Mouse (Mus musculus) neural tube, embryonic 11.5 days (tissue): ENCODE measurements around the gene Mecom. TPM values are rescaled to one million over a fixed set of nuclear protein-coding genes. Genes with fewer than 3 reads are reported as not detected.
A peak's percentile ranks its signal among the peaks of the same experiment; 100 is the strongest.

Experiments
- ATAC-seq: fragments of 200-750 bp; cut with Nextera tagmentation; 2 replicates; pipeline ENCODE4 v1.8.0; 2017; ENCODE audit warnings: moderate number of reproducible peaks, mild to moderate bottlenecking, moderate TSS enrichment, moderate library complexity; ENCODE audit not compliant: insufficient read depth, low FRiP score, low TSS enrichment
- DNase-seq: peaks from one replicate; pipeline ENCODE4 v3.0.0-alpha.2; 2015; ENCODE audit warnings: low spot score
- H3K27ac ChIP-seq: fragments of 300-500 bp; sonication (generic); 2 replicates; pipeline ENCODE4 v1.5.1; 2014; ENCODE audit warnings: low read depth, mild to moderate bottlenecking, low read length
- H3K27me3 ChIP-seq: fragments of 300-500 bp; sonication (generic); 2 replicates; pipeline ENCODE4 v1.6.1; 2014; ENCODE audit warnings: mild to moderate bottlenecking, low read length, mixed read lengths; ENCODE audit not compliant: control insufficient read depth, insufficient read depth
- H3K36me3 ChIP-seq: fragments of 300-500 bp; sonication (generic); 2 replicates; pipeline ENCODE4 v1.6.1; 2014; ENCODE audit warnings: mild to moderate bottlenecking, low read length, moderate library complexity, mixed read lengths; ENCODE audit not compliant: control insufficient read depth, insufficient read depth
- H3K4me1 ChIP-seq: fragments of 300-500 bp; sonication (generic); 2 replicates; pipeline ENCODE4 v1.6.1; 2014; ENCODE audit warnings: low read length, mixed read lengths; ENCODE audit not compliant: control insufficient read depth, insufficient read depth
- H3K4me2 ChIP-seq: fragments of 300-500 bp; sonication (generic); 2 replicates; pipeline ENCODE4 v1.6.1; 2014; ENCODE audit warnings: low read depth, mild to moderate bottlenecking, moderate library complexity
- H3K4me3 ChIP-seq: fragments of 300-500 bp; sonication (generic); 2 replicates; pipeline ENCODE4 v1.5.1; 2014; ENCODE audit warnings: low read depth, low read length
- H3K9ac ChIP-seq: fragments of 300-500 bp; sonication (generic); 2 replicates; pipeline ENCODE4 v1.6.1; 2014; ENCODE audit warnings: mild to moderate bottlenecking, low read length
- H3K9me3 ChIP-seq: fragments of 300-500 bp; sonication (generic); 2 replicates; pipeline ENCODE4 v1.6.1; 2016; ENCODE audit warnings: low read length; ENCODE audit not compliant: control insufficient read depth
- WGBS: fragments of 180-500 bp; shearing (Covaris S2); extraction: QIAGEN DNeasy Blood & Tissue Kit; methylation state at CpG from one replicate; pipeline ENCODE4 v1.1.7; 2014; 5-methylcytosine and 5-hydroxymethylcytosine counted together
- polyA plus RNA-seq: library from polyadenylated mRNA; unstranded; fragments of >200 nt; fragmentation: Nextera tagmentation; extraction: Ambion mirVana; gene quantifications from 2 replicates; pipeline ENCODE4 v1.2.1, GENCODE M21; 2014

Gene Mecom
- polyA plus RNA-seq, 1 experiment from 2014 or later = 31.8 TPM

DNA sequence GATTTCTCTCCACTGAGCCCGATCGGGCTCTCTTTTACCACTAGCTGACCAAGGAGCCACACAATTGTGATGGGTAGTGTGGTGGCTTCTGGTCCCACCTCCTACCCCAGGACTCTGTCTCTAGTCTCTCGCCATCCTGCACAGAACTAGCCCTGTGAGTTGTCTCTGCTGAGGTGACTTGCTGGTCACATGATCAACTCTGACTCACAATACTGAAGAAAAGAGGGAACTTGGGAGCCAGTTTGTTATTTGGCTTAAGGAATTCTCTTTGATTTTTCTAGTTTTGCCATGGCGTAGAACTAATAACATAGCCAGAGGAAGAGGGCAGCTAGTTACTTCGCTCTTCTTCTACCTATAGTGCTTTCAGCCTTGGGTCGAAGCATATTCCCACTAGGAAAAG lies 496.5 kb downstream of the Mecom start:
- H3K9me3 ChIP-seq = no peaks in the 10 kb centered on the region
- no peak for DNase-seq
- no peak overlapping the region for H3K4me3 ChIP-seq
- H3K27me3 ChIP-seq = no peaks in the 10 kb centered on the region
- H3K4me2 ChIP-seq = no peak overlapping the region
- no peak overlapping the region for H3K27ac ChIP-seq
- WGBS = 74% methylated on average over 6 of the region's 6 CpGs
- no peak for ATAC-seq
- no peaks in the 10 kb centered on the region for H3K36me3 ChIP-seq
- no peaks in the 10 kb centered on the region for H3K4me1 ChIP-seq
- H3K9ac ChIP-seq = no peak overlapping the region

DNA sequence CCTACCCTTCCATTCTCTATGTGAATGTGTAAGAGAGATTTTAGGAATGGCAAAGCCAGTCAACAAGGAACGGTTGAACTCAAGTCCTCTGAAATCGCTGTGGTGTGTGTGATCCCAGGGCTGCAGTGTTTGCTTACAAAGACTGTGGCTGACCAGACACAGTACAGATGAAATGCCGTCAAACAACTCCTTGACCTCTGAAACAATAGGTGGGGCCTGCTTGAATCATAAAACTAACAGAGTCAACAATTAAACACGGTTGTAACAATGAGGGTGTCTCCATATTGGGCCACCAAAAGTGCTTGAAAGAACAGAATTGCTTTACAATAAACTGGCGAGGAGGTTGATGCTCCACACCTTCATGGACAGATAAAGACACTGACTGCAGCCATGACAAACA lies 497.0 kb downstream of the Mecom start:
- 44% methylated on average over 5 of the region's 5 CpGs for WGBS
- DNase-seq (no peak), ATAC-seq (no peak)
- no peaks in the 10 kb centered on the region for H3K27me3 ChIP-seq
- H3K4me2 ChIP-seq = no peak overlapping the region
- no peak overlapping the region for H3K27ac ChIP-seq
- no peaks in the 10 kb centered on the region for H3K36me3 ChIP-seq
- H3K9ac ChIP-seq = no peak overlapping the region
- no peaks in the 10 kb centered on the region for H3K9me3 ChIP-seq
- H3K4me1 ChIP-seq = no peaks in the 10 kb centered on the region
- no peak overlapping the region for H3K4me3 ChIP-seq

DNA sequence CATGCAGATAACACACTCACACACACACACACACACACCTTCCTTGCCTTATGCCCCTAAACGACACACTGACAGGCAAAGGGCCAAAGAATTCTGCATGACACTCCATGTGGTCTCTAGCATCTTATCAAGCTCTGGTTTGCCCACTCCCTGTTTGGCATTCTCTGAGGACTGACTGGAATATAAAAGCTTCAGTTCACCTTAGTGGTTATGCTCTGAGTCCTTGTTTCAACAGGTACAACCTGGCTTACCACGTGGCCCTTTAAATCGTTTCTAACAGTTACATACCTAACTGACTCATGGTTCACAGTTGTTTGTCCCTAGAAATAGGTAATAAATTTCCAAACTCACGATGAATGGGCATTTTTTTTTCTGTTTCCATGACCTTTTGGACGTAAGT lies 499.0 kb downstream of the Mecom start:
- Histone ChIP-seq H3K27me3 (no peaks in the 10 kb centered on the region), H3K9ac (no peak overlapping the region), H3K36me3 (no peaks in the 10 kb centered on the region), H3K27ac (no peak overlapping the region), H3K9me3 (no peaks in the 10 kb centered on the region), H3K4me2 (no peak overlapping the region), H3K4me3 (no peak overlapping the region), H3K4me1 (no peaks in the 10 kb centered on the region)
- DNase-seq (no peak), ATAC-seq (no peak)
- WGBS = 86% methylated on average over 5 of the region's 5 CpGs

DNA sequence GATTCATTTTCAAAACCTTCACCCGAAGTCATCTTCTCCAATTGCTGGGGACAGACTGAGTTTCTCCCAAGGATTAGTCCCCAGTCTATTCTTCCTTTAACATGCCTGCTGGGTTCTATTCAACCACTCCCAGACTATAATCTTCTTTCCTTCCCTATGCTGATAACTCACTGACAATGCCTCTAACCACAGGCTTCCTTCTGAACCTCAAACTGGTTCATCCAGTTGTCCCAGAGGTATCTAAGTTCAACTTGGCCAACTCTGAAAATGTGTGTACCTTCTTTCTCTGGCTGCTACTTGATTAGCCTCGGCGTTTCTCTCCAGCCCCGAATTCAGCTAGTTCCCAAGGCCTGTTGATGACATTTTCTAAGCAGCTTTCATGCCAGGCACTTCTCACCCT lies 499.7 kb downstream of the Mecom start:
- Histone ChIP-seq H3K27ac (no peak overlapping the region), H3K4me3 (no peak overlapping the region), H3K9me3 (no peaks in the 10 kb centered on the region), H3K4me2 (no peak overlapping the region), H3K36me3 (no peaks in the 10 kb centered on the region), H3K27me3 (no peaks in the 10 kb centered on the region), H3K9ac (no peak overlapping the region), H3K4me1 (no peaks in the 10 kb centered on the region)
- ATAC-seq (no peak), DNase-seq (no peak)
- WGBS = 76% methylated on average over 4 of the region's 4 CpGs

DNA sequence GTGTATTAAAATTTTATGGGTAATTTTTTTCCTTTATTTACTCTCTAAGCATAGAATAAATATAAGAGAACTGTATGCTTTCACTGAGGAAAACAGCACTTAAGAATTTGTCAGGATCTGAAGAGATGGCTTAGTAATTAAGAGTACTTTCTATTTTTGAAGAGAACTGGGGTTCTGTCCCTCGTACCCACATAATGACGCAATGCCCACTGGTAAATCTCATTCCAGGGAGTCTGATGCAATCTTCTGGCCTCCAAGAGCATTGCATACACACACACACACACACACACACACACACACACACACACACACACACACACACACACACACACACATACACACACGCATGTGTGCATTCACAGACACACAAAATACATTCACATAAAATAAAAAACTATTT lies 504.3 kb downstream of the Mecom start:
- WGBS = 90% methylated on average over 3 of the region's 3 CpGs

DNA sequence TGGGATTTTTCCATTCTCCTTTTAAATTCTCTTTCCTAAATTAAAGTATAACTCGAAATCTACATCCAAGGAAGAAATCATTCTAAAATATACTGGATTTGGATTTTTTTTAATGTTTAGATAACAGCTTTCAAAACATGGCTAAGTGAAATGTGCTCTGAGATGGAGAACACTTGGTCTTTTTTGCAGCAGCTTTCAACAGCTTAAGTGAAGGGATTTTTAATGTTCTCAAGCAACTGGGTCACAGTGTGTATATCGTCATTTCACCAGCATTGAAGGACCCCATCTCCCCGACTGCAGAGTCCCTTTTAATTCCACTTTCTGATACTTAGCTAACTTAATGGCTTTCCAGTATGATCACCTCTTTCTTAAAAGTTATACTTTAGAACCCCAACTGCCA lies 509.3 kb downstream of the Mecom start:
- DNase-seq (no peak), ATAC-seq (no peak)
- H3K27ac ChIP-seq = no peak overlapping the region
- no peaks in the 10 kb centered on the region for H3K36me3 ChIP-seq
- no peaks in the 10 kb centered on the region for H3K9me3 ChIP-seq
- H3K4me2 ChIP-seq = no peak overlapping the region
- H3K9ac ChIP-seq = no peak overlapping the region
- no peaks in the 10 kb centered on the region for H3K27me3 ChIP-seq
- no peak overlapping the region for H3K4me3 ChIP-seq
- H3K4me1 ChIP-seq = no peaks in the 10 kb centered on the region
- 80% methylated on average over 3 of the region's 3 CpGs for WGBS

More for the DNA sequence above, 504.3 kb downstream of the Mecom start:
- Histone ChIP-seq H3K4me1 (no peaks in the 10 kb centered on the region), H3K27me3 (no peaks in the 10 kb centered on the region), H3K4me2 (no peak overlapping the region), H3K4me3 (no peak overlapping the region), H3K9me3 (no peaks in the 10 kb centered on the region), H3K9ac (no peak overlapping the region), H3K36me3 (no peaks in the 10 kb centered on the region), H3K27ac (no peak overlapping the region)
- DNase-seq (no peak), ATAC-seq (no peak)

DNA sequence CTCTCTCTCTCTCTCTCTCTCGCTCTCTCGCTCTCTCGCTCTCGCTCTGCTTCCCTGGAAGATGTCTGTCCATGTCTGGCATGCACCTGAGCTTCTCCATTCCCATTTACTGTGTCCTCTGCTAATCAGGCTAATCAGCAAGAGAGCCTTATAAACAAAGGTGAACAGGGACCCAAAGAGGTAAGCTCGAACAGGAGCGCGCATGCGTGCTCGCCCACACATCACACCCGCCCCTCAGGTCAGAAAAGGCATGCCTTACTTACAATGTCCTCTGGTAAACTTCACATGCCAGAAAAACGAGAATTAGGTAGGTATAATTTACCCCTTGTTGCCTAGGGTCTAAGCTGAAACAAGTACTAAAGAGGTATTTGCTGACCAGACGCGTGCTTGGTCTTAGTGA lies 527.8 kb downstream of the Mecom start:
- no peaks in the 10 kb centered on the region for H3K36me3 ChIP-seq
- 95% methylated on average over 13 of the region's 13 CpGs for WGBS
- H3K4me1 ChIP-seq = peaks cover 5% of the 10 kb centered on the region; the same call in 1 of the 2 replicates
- ATAC-seq = no peak
- no peaks in the 10 kb centered on the region for H3K27me3 ChIP-seq
- no peak for DNase-seq
- H3K9me3 ChIP-seq = no peaks in the 10 kb centered on the region
- H3K4me3 ChIP-seq = no peak overlapping the region
- H3K4me2 ChIP-seq = no peak overlapping the region
- H3K9ac ChIP-seq = no peak overlapping the region
- no peak overlapping the region for H3K27ac ChIP-seq

DNA sequence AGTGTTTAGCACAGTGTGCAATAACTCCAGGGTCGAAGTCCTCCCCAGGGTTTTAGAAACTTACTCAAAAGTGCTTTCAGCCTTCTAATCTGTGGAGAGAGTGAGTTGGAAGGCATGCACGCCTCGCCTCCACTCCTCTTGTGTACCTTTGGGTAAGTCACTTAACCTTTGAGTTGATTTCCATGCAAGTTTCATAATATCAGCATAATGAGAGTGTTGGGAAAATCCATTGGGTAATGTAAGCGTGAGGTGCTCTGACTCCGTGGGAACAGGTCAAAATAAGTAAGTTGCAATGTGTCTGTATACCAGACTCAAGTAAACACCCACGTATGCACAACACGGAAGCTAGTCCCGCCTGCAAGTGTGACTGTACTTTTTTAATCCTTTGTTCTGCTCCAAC lies 528.4 kb downstream of the Mecom start:
- Histone ChIP-seq H3K36me3 (no peaks in the 10 kb centered on the region), H3K27me3 (no peaks in the 10 kb centered on the region), H3K27ac (no peak overlapping the region), H3K9me3 (no peaks in the 10 kb centered on the region), H3K4me1 (peaks cover 5% of the 10 kb centered on the region; the same call in 1 of the 2 replicates), H3K9ac (no peak overlapping the region), H3K4me2 (no peak overlapping the region), H3K4me3 (no peak overlapping the region)
- DNase-seq = no peak
- 86% methylated on average over 8 of the region's 8 CpGs for WGBS
- ATAC-seq = no peak

DNA sequence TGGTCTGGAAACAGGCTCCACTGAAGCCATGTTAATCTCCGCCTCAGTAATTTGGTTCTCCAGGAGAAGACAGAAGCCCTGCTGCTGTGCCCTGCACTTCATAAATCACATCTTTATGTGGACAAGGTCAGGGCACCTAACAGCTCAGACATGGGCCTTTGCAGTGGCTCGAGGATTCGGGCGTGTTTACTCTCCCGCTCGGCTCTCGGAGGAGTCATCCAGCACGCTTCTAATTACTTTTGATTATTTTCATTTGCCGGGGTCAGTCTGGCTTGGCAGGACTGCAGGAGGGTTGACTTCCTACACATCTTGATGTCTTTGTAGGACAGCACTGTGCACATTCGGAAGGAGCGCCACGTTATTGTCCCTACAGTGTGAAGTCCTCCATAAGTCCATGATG lies 529.6 kb downstream of the Mecom start:
- Histone ChIP-seq H3K4me2 (no peak overlapping the region), H3K27ac (no peak overlapping the region), H3K4me3 (no peak overlapping the region), H3K4me1 (peaks cover 5% of the 10 kb centered on the region; the same call in 1 of the 2 replicates), H3K9me3 (no peaks in the 10 kb centered on the region), H3K9ac (no peak overlapping the region), H3K27me3 (no peaks in the 10 kb centered on the region), H3K36me3 (no peaks in the 10 kb centered on the region)
- DNase-seq (peak; percentile 59), ATAC-seq (peak; percentile 51; the same call in 1 of the 2 replicates)
- WGBS = 12% methylated on average over 12 of the region's 12 CpGs
